ENCODE assay signal across 29 mouse cellular contexts in genomic region chr6:82110473-82110872, GRCm38 (mm10).
A peak's percentile ranks its signal among the peaks of the same experiment; 100 is the strongest.
DNase-seq lines count a peak whose midpoint lies in the region; ATAC-seq and TF ChIP-seq lines count a peak whose summit lies in the region.
"Had no signal": no experiment of that assay in that cellular context is flagged by ENCODE, and none has a peak within 500 bp of the region (broad histone marks: within the 10 kb centered on the region; RNA-seq: fewer than 3 reads in every experiment).

No protein-coding gene starts in this region.

- 21% methylated on average over 7 of the region's 7 CpGs for WGBS in stomach, postnatal 0 days

- H3K27ac ChIP-seq in stomach, postnatal 0 days (replicated peaks) = peak overlapping the region; percentile 71
- H3K27ac ChIP-seq: forebrain, embryonic 10.5 days; forebrain, embryonic 15.5 days; hindbrain, postnatal 0 days; kidney, embryonic 15.5 days; liver, embryonic 14.5 days; midbrain, embryonic 15.5 days; neural tube, embryonic 15.5 days had no signal

- ATAC-seq in stomach, postnatal 0 days (ENCODE audit: low FRiP score, low TSS enrichment) = no peak; the same call in 1 of the 2 replicates
- ATAC-seq: forebrain, embryonic 15.5 days; hindbrain, postnatal 0 days; midbrain, embryonic 15.5 days; Patski had no signal

- peak; percentile 27 for DNase-seq in heart, adult 11 months
- no peak for DNase-seq in heart, postnatal 36 days
- peak; percentile 17 for DNase-seq in urinary bladder, postnatal 14 days (ENCODE audit: low spot score)
- no peak for DNase-seq in urinary bladder, adult 2 months (ENCODE audit: low spot score)
- peak; percentile 25 for DNase-seq in lung, postnatal 36 days
- no peak for DNase-seq in stomach, postnatal 0 days (ENCODE audit: low spot score)
- DNase-seq in cerebellum, adult 9-10 months = no peak
- no peak for DNase-seq in cerebellum, postnatal 25 days
- DNase-seq: adrenal gland, adult 2 months; adrenal gland, postnatal 36 days; cerebellum, adult 18-20 months; cerebellum, postnatal 14 days; gastrocnemius, postnatal 10 days; heart, postnatal 14 days; kidney, adult 18-20 months; kidney, postnatal 25 days; liver; retina, postnatal 1 day; right cerebral cortex, postnatal 14 days; thymus, postnatal 14 days had no signal

- no peak overlapping the region for H3K9ac ChIP-seq in stomach, postnatal 0 days (ENCODE audit: low read length)
- H3K9ac ChIP-seq: forebrain, embryonic 15.5 days; kidney, embryonic 15.5 days; liver, embryonic 14.5 days; midbrain, embryonic 15.5 days; neural tube, embryonic 15.5 days had no signal

- no peak for TF ChIP-seq CTCF in stomach, postnatal 0 days (IDR thresholded peaks at IDR 0.05; ENCODE audit: low read depth)

- TF ChIP-seq EP300 in stomach, postnatal 0 days (optimal IDR thresholded peaks at IDR 0.05) = no peak

- no peaks in the 10 kb centered on the region for H3K36me3 ChIP-seq in stomach, postnatal 0 days (ENCODE audit: control insufficient read depth, insufficient read depth, low read length)
- H3K36me3 ChIP-seq: forebrain, embryonic 10.5 days; forebrain, embryonic 15.5 days; G1E; kidney, embryonic 15.5 days; midbrain, embryonic 15.5 days; neural tube, embryonic 15.5 days had no signal

- H3K27me3 ChIP-seq in stomach, postnatal 0 days (ENCODE audit: control insufficient read depth, insufficient read depth, low read length) = no peaks in the 10 kb centered on the region
- H3K27me3 ChIP-seq: forebrain, embryonic 15.5 days; kidney, embryonic 15.5 days; midbrain, embryonic 15.5 days; neural tube, embryonic 15.5 days; Patski had no signal

- no peak overlapping the region for H3K4me2 ChIP-seq in stomach, postnatal 0 days (replicated peaks; ENCODE audit: low read depth)
- H3K4me2 ChIP-seq: forebrain, embryonic 15.5 days; kidney, embryonic 15.5 days; midbrain, embryonic 15.5 days; neural tube, embryonic 15.5 days had no signal

- H3K4me1 ChIP-seq in stomach, postnatal 0 days (replicated peaks; ENCODE audit: control insufficient read depth, insufficient read depth) = no peaks in the 10 kb centered on the region
- H3K4me1 ChIP-seq: forebrain, embryonic 15.5 days; midbrain, embryonic 15.5 days; neural tube, embryonic 15.5 days had no signal

- intact Hi-C loops in heart, postnatal 36 days (cut with DNase I) = no loop called here

- no peaks in the 10 kb centered on the region for H3K9me3 ChIP-seq in stomach, postnatal 0 days (ENCODE audit: control insufficient read depth, low read length)
- H3K9me3 ChIP-seq: forebrain, embryonic 10.5 days; forebrain, embryonic 15.5 days; kidney, embryonic 15.5 days; midbrain, embryonic 15.5 days; neural tube, embryonic 15.5 days had no signal

- H3K4me3 ChIP-seq in stomach, postnatal 0 days (ENCODE audit: low read depth, low read length) = no peak overlapping the region
- H3K4me3 ChIP-seq: forebrain, embryonic 10.5 days; forebrain, embryonic 15.5 days; kidney, embryonic 15.5 days; midbrain, embryonic 15.5 days; neural tube, embryonic 15.5 days had no signal

Comparison
In these comparisons a context has a peak if more than half of its experiments do, and no peak if none do; other contexts are left out.
1. DNase-seq: peak in heart, adult 11 months (single experiment), urinary bladder, postnatal 14 days (single experiment) and lung, postnatal 36 days (single experiment); none in heart, postnatal 36 days (0 of 2), urinary bladder, adult 2 months (single experiment), stomach, postnatal 0 days (single experiment), cerebellum, adult 9-10 months (single experiment) and cerebellum, postnatal 25 days (0 of 2).